Mouse (Mus musculus): ENCODE measurements around the gene Duxf3.
"Not testable (repeated sequence)": the region's sequence is repeated elsewhere in the genome, so short reads cannot be mapped to it uniquely, and the experiment has no call there.

The Duxf3 gene

DNA sequence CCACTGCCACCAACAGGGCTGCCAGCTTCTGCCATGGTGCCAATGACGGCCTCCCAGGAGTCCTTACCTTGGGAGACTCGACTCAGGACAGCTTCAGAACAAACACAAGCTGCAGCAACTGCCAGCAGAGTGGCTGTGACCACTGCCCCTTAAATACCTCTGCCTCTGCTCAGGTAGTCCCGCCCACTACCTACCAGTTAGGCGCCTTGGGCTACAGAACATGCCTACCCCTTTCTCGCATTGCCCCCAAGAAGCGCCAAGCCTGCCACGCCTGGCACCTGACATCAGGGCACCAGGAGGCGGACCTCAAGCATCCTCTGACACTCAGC lies at the start of gene Duxf3:
TSS of gene Duxf3 (minus strand) at position 35 of the 329 bp plus-strand sequence.
- DNase-seq (ENCODE audit: low spot score) = not testable (repeated sequence)

DNA sequence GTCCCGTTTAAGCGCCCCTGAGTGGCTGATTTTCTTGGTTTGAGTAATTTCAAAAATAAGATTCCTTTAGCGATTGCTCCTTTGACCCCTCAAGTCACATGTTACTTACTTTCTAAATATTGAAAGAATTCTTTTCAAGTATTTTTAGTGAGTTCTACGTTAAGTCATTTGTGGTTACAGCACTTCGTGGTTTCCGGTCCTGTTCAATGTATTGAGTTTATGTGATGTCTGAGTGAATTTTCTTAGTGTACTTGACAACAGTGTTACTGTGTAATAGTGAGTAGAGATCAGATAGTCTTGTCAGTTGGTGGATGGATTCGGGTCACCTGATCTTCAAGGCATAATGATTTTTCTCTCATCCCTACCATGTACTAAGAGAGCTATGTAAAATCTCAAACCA lies 49.8 kb upstream of the Duxf3 start:
- DNase-seq (ENCODE audit: low spot score) = no peak

DNA sequence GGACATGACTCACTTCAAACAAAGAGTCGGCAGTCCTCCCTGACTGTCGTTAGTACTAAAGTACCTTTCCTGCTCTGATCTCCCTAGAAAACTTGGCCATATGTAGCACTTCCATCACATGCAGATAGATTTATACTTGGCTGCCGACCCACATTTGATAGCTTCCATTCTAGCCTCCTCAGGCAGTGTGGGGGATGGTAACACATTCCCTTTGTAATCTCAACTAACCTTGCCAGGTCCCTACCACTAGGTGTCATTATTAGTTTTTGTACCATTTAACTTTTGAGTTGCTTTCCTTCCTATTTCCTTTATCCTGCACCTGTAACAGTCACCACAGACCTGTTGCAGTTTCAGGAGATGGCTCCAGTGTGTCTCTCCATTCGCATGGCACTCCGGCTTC lies 26.0 kb upstream of the Duxf3 start:
- DNase-seq (ENCODE audit: low spot score) = no peak

- peak; percentile 20 for DNase-seq (ENCODE audit: low spot score)
Measured at GRCm38 (mm10) chr10:58255954-58256353, 23.5 kb upstream of the Duxf3 start.

DNA sequence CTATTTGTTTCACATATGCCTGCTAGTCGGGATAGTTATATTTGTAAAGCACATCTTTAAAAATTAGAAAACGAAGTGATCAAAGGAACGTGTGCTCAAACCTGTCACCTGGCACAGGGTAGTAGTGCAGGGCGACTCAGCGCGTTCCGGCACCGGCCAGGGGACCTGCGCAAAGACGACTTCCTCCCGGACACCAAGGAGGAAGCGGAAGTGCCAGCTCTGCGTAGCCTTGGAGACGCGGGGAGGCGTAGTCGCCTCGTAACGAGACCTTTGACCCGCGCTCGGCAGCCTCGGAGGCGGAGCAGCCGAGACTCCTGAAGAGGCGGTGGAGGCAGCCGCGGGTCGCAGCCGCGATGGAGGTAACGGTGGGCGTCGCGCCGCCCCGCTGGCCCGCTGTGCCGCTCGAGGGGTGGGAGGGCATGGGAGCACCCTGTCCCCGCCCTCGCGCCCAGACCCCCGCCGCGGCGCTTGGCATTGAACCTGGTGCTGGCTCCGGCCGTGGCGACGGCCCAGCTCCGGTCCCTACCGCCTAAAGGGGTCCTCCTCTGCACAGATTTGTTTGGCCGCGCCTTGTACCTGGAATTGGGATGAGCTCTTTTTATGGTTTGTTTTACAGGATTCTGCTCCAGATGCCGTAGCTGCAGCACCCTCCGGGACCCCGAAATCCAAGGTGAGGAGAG lies 22.9 kb upstream of the Duxf3 start, which contains the start of gene Gcc2:
TSS of gene Gcc2 (plus strand) at position 285 of the 680 bp plus-strand sequence.
- peak; percentile 94 for DNase-seq (ENCODE audit: low spot score)

- DNase-seq (ENCODE audit: low spot score) = no peak
Measured at GRCm38 (mm10) chr10:58254635-58255175, 22.2 kb upstream of the Duxf3 start.

GRCm38 (mm10) chr10:58249535-58249934 lies 17.1 kb upstream of the Duxf3 start:
- no peak for DNase-seq (ENCODE audit: low spot score)

GRCm38 (mm10) chr10:58238984-58239740 lies 6.7 kb upstream of the Duxf3 start:
- peak; percentile 51 for DNase-seq (ENCODE audit: low spot score)

DNA sequence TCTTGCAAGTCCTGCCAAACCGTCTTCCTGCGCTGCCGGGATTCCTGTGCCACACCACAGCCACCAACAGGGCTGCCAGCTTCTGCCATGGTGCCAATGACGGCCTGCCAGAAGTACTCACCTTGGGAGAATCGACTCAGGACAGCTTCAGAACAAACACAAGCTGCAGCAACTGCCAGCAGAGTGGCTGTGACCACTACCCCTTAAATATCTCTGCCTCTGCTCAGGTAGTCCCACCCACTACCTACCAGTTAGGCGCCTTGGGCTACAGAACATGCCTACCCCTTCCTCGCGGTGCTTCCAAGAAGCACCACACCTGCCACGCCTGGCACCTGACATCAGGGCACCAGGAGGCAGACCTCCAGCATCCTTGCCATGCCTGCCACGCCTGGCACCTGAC lies 4.1 kb upstream of the Duxf3 start, which contains the start of gene Gm4981:
TSS of gene Gm4981 (minus strand) at position 89 of the 400 bp plus-strand sequence.
- no peak for DNase-seq (ENCODE audit: low spot score)

GRCm38 (mm10) chr10:58234985-58235384 lies 2.5 kb upstream of the Duxf3 start:
- DNase-seq (ENCODE audit: low spot score) = not testable (repeated sequence)

DNA sequence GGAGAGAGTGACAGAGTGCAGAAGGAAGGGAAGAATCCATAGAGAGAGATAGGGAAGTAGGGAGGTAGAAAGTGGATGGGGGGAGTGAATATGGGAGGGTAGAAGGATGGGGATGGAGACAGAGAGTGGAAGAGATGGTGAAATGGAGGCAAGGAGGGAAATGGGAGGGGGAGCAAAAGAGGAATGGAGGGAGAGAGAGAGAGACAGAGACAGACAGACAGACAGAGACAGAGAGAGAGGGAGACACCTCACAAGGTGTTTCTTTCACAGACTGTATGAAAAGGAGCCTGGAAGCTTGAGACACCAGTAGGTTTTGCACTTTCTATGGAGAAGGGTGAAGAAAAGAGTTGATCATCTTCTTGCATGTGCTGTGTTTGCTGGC lies 1.3 kb upstream of the Duxf3 start:
- not testable (repeated sequence) for DNase-seq (ENCODE audit: low spot score)

DNA sequence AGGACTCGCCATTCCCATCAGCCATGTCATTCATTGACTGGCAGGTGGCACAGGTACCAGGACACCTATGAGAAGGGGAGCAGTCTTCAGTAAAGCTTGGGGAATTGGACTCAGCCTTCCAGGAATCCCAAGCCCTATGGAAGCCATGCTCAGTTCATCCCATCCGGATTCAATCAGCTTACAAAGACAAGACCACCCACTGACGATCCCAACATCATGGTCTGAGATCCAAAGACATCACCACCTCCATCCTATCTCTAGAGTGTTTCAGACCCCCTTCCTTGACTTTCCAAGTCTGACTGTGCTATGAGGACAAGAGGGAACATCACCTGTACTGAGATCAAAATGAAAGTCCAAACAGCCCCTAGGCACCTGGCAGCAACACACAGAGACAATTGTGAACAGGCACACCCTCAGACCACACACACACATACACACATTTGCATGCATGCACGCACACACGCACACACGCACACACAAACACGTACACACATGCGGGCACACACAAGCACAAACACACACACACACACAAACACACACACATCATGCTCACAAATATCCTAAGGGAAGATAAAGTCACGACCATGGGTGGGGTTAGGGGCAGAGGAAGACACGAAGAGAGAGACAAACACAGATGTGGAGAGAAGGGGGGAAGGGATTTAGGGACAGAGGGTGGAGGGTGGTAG lies 722 bp upstream of the Duxf3 start:
- DNase-seq (ENCODE audit: low spot score) = not testable (repeated sequence)

- DNase-seq (ENCODE audit: low spot score) = peak; percentile 41
Measured at GRCm38 (mm10) chr10:58231779-58232640, 465 bp downstream of the Duxf3 start.

DNA sequence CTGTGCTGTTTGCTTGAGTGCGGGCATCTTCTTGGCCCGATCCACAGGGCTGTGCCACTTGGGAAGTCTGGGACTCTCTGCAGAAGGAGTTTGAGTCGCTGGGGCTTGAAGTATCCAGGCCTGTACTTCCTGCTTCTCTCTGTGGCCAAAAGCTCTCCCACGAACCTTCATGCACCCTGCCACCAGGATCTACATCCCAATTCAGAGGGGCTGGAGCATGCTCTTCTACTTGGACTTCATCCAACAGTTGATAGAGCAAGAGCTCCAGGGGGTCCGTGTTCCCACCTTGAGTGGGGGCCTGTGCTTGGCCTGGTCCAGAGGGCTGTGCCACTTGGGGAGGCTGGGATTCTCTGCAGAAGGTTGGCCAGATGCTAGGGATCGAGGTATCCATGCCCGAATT lies 1.4 kb downstream of the Duxf3 start:
- DNase-seq (ENCODE audit: low spot score) = peak; percentile 21

DNA sequence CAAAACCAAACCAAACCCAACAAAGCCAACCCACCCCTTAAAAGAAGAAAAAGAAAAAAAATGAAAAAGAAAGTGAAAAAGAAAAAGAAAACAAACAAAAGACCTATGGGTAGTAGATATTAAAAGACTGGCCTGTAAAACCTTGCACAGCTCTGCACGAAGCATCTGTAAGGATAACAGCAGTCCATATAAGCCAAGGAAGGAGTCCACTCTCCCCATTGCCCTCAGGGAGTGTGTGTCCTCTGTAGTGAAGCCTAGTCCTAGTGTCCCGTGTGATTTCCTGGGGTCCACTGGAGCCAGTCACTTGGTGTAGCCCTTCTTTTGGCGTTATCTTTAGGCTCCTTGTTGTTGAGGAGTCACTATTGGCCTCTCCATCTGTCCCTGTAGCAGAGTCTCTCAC lies 2.5 kb downstream of the Duxf3 start:
- not testable (repeated sequence) for DNase-seq (ENCODE audit: low spot score)

DNA sequence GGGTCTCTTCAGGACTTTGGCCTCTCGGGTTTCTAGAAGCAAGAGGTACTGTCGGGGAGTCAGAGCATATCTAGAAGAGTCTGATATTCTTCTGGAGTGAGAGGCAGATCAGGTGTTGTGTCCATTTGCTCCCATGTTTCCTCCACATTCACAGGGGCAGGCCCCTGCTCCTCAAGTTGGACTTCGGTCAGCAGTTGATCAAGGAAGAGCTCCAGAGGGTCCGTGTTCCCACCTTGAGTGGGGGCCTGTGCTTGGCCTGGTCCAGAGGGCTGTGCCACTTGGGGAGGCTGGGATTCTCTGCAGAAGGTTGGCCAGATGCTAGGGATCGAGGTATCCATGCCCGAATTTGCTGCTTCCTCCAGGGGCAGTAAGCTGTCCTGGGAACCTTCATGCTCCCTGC lies 4.7 kb downstream of the Duxf3 start:
- DNase-seq (ENCODE audit: low spot score) = not testable (repeated sequence)

- peak; percentile 37 for DNase-seq (ENCODE audit: low spot score)
Measured at GRCm38 (mm10) chr10:58226357-58226756, 6.1 kb downstream of the Duxf3 start.

GRCm38 (mm10) chr10:58224827-58225785 lies 7.4 kb downstream of the Duxf3 start, which contains the start of gene AW822073:
Gene AW822073 (minus strand): TSS chr10:58224930.
- DNase-seq (ENCODE audit: low spot score) = peak; percentile 24

DNA sequence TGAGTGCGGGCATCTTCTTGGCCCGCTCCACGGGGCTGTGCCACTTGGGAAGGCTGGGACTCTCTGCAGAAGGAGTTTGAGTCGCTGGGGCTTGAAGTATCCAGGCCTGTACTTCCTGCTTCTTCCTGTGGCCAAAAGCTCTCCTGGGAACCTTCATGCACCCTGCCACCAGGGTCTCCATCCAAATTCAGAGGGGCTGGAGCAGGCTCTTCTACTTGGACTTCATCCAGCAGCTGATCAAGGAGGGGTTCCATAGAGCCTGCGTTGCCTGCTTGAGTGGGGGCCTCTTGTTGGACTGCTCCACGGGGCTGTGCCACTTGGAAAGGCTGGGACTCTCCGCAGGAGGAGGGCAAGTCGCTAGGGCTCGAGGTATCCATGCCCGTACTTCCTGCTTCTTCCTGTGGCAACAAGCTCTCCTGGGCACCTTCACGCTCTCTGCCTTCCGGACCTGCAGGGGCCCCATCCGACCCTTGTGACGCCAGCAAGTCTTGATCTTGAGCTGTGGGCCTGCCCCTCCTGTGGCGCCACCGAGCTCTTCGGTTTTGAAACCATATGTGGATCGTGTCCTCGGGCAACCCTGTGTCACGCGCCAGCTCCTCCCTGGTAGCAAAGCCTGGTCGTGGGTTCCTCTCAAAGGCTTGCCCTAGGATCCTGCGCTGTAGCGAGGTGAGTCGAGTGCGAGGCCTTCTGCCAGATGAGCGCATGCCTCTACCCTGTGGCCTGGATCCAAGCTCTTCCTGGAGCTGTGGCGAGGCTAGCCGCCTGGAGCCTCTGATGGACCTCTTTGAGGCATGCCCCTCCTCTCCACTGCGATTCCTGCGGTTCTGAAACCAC lies 8.3 kb downstream of the Duxf3 start:
- not testable (repeated sequence) for DNase-seq (ENCODE audit: low spot score)

Data from adipocyte (in vitro differentiated cells).